Mouse (Mus musculus) layer of hippocampus, adult 18-20 months (tissue): Measurements from ENCODE around the gene Fam3c. TPM values are rescaled to one million over a fixed set of nuclear protein-coding genes. Genes with fewer than 3 reads are reported as not detected.
"Not testable (repeated sequence)": the region's sequence is repeated elsewhere in the genome, so short reads cannot be mapped to it uniquely, and the experiment has no call there.

ENCODE experiments used
- DNase-seq, 2 experiments: peaks; one replicate each; pipeline ENCODE4 v3.0.0; 2022; ENCODE audit warnings: low spot score in 2 of 2
- total RNA-seq, 2 experiments: library from RNA; stranded (reverse); gene quantifications; 2 replicates each; pipeline ENCODE4 v1.2.3; 2021

Fam3c gene
- total RNA-seq, 2 experiments from 2014 or later: 58.3 to 60.5 TPM

DNA sequence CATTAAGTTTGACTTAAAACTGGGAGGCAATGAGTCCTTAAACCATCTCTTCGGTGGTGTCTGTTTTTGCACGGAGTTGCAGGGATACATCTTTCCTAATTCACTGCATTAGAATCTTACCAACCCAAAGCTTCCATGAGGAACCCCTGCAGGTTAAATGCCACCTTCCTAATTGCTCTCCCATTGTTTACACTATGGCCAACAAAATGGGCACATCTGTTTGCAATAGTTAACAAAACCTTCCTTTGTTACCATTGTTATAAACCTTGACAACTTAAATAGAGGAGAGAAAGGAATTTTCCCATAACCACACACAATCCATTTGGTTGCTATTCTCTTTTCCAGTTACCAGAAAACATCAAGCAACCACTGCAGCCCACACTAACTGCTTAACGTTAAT is 62.1 kb downstream of the Fam3c start:
- no peak for DNase-seq

DNA sequence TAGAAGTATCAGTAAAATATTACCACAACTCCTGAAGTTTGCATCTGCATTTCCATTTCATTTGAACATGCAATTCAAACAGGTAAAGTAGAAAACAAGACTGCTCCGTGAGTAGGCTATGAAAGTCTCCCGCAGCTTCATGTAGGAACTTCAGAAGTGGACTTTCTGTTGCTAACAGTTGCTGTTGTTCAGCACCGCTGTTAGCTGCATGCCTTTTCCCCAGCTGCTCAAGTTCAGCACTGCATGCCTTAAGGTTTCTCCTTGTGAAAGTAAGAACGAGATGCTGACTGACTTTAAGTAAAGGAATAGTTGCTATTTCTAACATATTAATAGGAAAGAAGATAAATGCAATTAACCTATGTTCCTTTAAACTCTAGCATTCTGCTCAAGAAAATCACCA is 64.0 kb downstream of the Fam3c start:
- no peak for DNase-seq

- no peak for DNase-seq
Observed at GRCm38 (mm10) chr6:22290790-22291189, 65.3 kb downstream of the Fam3c start.

DNA sequence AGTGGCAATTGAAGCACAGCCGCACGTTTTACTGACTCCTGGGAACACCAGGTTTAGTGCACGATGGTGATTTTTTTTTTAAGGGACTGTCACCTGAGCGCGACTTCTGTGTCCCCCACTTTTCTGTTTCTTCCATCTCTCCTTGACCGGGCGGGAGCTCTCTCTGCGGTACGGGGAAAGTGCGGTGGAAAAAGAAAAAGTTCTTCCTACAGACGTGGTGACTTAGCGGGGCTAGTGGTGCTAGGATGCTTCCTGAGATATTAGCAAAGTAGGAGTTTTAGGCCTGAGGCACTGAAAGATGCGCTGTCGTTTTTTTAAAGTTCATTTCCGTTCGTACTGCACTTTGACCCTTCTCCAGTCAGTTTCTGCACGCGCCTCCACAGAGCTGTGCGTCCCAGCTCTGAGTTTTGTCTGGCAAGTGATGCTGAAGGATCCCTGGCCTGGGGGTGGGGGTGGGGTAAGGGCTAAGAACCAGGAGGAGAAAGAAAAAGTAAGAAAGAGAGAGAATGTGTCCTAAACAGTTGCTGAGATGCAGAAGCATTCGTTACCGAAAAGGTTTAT is 66.5 kb downstream of the Fam3c start:
- no peak for DNase-seq

DNA sequence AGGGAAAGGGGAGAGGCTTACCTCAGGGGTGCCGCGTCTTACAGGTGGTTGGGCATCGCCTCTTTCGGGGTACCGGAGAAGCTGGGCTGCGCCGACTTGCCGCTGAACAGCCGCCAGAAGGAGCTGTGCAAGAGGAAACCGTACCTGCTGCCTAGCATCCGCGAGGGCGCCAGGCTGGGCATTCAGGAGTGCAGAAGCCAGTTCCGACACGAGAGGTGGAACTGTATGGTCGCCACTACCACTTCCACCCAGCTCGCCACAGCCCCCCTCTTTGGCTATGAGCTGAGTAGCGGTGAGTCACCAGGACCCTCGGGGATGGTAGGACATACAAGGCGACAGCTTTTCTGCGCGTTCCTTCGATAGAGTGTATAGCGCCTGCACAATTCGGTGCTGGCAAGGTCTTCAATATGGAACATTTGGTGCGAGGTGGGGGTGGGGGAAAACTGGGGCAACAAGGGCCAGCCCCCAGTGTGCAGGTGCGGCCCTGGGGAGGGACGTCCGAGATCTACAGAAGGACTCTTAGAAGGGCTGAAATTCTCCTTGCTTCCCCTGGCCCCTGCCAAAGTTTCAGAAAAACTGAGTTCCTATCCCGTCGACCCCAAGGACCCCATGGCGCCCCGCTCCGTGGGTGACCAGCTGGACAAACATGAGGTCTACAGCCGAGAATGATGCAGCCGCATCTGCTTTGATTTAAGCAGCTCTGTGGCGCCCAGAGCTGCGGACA is 67.1 kb downstream of the Fam3c start:
- DNase-seq: no peak

- DNase-seq: peak; percentile 16 to 41
Observed at GRCm38 (mm10) chr6:22288004-22288736, 67.9 kb downstream of the Fam3c start, which contains the start of gene Wnt16. TSS of gene Wnt16 (plus strand) at chr6:22288227.

DNA sequence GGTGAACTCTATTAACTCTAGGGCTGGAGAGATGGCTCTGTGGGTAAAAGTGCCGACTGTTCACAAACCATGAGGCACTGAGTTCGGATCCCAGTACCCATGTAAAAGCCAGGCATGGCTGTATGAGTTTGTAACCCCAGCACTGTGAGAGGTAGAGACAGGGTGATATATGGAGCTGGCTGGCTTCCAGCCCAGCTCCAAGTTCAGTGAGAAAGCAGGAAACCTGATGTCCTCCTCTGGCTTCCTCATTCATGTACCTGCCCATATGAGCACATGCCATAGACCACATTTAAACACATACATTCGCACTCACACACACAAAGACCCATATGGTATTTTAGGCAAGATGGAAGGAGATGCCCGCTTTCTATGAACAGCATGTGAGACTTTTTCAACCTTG is 73.6 kb downstream of the Fam3c start:
- no peak for DNase-seq

DNA sequence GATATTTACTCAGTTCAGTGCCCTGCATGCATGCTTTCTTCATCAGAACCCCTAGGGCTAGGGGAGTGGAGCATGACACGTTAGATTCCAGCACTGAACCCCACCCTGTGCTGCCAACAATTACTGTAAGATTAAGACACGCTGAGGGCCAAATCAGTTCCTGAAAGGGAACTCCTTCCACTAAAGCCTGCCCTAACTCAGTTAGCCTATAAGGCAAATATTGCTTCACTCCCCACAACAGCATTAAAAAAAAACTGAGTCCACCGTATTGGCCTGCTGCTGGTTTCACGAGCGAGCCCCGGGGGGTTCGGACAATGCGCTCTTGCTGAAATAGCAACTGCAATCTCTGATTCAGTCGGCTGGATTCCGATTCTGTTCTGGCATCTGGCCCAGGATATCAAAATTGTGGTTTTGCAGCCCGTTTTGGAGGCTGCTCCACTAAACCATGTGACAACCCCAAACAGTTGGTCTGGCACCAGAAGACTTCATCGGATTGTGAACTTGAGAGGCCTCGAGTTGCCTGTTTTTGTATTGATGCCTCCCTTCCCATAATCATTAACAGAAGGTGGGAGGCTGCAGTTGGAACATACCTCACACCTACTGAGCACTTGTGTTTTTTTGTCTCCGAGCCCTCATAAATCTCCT is 75.7 kb downstream of the Fam3c start:
- DNase-seq: peak; percentile 50 to 68

- no peak for DNase-seq
Observed at GRCm38 (mm10) chr6:22277941-22278340, 78.1 kb downstream of the Fam3c start.

DNA sequence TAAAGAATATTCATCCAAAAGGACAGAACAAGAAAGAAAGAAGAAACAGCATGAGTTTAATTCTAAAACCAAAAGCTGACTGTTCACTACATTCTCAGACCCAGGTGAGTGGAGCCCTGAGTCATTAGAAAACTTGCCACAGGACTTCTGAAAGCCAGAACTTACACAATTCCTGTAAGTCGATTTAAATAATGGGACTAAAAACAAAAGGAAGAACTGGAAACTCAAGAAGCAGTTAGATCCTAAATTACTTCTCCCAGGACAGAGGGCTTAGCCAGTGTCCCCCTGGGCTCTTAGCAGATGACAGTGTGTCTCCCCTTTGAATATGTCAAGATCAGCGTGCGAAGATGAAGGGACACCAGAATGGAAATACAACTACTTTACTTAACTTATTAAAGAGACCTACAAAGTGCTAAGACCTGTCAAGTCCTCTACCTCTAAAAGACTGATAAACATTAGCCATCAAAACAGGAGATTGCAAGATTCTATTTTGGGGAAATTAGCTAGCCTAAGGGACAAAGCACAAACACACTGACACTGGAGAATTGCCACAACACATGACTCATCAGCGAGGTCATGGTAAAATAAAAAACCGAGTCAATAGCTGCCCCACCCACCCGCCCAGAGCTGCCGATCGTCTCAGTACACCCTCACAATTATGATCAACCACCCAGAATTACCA is 86.1 kb downstream of the Fam3c start:
- DNase-seq: no peak

DNA sequence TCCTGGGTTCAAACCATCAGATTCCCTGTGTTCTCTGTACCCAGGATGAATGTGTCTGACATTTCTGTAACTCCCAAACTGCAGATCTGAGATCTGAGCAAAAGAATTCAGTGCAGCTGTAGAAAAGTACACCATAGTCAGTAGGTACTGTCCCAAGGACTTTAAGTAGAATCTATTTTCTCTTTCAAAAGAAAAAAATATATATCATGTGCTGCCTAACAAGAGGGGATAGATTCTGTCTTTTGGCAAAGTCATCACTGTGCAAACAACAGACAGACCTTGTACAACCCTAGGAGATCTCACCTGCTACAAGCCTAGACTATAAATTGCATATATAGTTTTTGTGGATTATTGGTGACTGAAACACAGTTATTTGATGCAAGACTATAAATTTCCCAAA is 87.4 kb downstream of the Fam3c start:
- no peak for DNase-seq

DNA sequence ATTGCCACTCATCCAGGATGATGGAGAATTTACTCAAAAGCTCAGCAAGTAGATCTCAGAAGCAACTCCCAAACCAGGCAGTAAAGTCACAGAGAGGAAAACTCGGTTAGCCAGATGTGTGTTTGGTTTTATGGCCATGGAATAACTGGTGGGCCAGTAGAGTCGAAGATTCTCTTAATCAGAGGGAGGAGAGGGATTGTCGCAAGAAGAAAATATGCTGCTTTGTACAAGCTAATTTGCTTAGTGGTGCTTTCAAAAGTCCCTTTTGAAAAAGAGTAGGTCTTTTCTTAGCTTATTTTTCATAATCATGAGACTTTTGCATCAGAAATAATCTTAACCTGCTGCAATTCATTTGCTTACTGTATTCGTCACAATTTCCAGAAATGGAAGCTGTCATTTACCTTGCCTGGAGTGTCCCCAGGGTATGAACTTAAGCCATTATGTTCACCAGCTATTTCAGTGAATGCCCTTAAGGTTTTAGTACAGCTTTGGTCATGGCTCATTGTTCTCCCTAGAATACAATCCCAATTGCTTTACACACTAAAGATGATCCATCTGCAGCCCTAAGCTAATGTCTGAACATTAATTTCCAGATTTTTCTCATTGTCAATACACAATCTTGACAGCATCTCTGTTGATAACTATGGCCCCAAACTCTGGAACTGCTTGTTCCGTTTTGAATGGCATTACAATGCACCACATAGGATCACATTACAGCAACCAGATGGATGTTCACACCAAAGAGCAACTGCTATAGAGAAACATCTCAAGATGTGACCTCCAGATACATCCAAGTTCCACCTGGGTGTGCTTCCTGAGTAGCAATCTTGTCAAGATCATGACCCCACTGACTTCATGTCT is 88.0 kb downstream of the Fam3c start:
- DNase-seq: no peak

GRCm38 (mm10) chr6:22266018-22266417 is 90.0 kb downstream of the Fam3c start:
- no peak for DNase-seq

- DNase-seq: not testable (repeated sequence)
Observed at GRCm38 (mm10) chr6:22264094-22264493, 91.9 kb downstream of the Fam3c start.

DNA sequence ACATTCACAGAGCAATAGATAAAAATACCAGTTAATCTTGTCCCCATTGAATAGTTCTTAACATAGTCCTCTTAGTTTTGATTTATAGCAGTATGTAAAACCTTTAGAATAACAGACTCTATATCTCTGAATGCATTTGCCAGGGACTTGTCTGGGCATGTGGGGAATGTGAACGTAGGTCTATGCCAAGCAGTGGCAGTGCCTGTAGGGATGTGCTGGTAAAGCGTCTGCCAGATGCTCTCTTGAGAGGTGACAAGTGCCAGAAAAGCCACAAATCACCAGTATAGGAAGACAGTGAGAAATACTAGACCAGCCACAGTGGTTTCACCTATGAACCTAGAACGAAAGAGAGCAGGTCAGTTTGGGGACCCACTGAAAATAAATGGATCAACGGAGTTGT is 93.5 kb downstream of the Fam3c start:
- DNase-seq: no peak

GRCm38 (mm10) chr6:22258784-22259183 is 97.3 kb downstream of the Fam3c start:
- no peak for DNase-seq
